Mouse (Mus musculus): ENCODE measurements around the gene Rpl23.

DNA sequence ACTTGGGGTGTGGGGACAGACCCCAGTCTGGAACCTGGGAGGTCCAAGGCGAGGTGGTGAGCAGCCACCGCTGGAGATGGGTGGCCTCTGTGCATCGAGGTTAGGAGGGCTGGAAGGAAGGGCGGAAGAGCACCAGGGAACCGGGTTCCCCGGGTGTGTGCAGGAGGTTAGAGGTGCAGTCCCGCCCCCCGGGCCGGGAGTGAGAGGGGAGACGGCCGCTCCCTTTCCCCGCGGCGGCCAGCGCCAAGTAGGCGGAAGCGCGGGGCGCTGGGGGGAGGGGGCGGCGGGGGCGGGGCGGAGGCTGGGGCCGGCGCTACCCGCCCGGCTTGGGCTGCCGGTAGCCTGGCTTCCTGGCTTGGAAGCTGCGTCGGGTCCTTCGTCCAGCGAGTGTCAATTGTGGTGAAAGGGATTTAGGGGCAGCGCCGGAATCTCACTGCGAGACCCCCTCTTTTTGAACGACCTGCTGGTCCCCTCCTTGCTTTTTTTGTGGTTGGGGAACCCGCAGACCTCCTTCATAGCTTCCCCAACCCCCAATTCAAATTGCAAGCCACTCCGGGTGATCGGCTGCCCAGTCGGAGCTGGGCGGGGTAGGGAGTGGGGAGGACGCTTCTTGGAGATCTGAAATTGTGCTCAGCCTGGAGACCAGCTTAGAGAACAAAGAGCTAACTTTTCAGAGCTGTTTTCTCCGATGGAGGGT, 17.9 kb upstream of the Rpl23 start:
- TF ChIP-seq CTCF (IDR thresholded peaks at IDR 0.05; ENCODE audit: low read depth, low read length) (no peak), GATA1 (IDR thresholded peaks at IDR 0.05; ENCODE audit: borderline replicate concordance, low read length) (no peak), TAL1 (conservative IDR thresholded peaks at IDR 0.05; ENCODE audit: low read depth, low read length) (no peak)
